Mouse (Mus musculus): ENCODE measurements around the gene Hdac7. TPM values are rescaled to one million over a fixed set of nuclear protein-coding genes. Genes with fewer than 3 reads are reported as not detected.
A peak's percentile ranks its signal among the peaks of the same experiment; 100 is the strongest.

The Hdac7 gene
- total and polyA plus RNA-seq, 2 experiments from 2014 or later: 21.6 to 29.4 TPM

DNA sequence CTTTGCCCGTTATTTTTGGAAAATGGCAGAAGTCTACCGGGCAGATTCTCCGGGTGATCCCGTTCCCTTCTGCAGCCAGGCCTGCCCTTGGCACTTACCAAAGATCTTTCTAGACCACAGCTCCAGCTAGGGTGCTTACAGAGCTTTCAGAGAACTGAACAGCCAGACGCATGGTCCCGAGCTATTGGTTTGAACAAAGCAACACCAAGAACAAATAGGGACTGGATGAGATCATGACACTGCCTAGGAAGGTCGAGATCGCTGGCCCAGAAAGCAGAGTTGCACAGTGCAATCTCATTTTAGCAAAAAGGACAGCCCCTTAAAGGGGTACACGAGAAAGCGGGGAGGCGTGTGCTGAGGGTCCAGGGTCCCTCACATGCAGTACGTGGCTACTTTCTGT, 20.8 kb downstream of the Hdac7 start:
- peaks cover 35% of the 10 kb centered on the region for H3K4me1 ChIP-seq (ENCODE audit: insufficient read depth)
- 0 out of 2 replicates have a peak overlapping the region, but pooled peaks have one; percentile 10 for H3K27ac ChIP-seq (ENCODE audit: low read depth, low read length)
- no peak overlapping the region for H3K9ac ChIP-seq
- ATAC-seq (peak; percentile 12; the same call in 1 of the 2 replicates), DNase-seq (no peak)
- no peak for TF ChIP-seq CTCF (IDR thresholded peaks at IDR 0.05; ENCODE audit: low read depth)
- no peaks in the 10 kb centered on the region for H3K9me3 ChIP-seq (ENCODE audit: low read length)
- 50% methylated on average over 12 of the region's 12 CpGs for WGBS
- no peak overlapping the region for H3K4me2 ChIP-seq (ENCODE audit: low read depth)
- H3K36me3 ChIP-seq (ENCODE audit: insufficient read depth): no peaks in the 10 kb centered on the region; the same call in 1 of the 2 replicates
- H3K4me3 ChIP-seq (ENCODE audit: low read depth, low read length): no peak overlapping the region
- no peaks in the 10 kb centered on the region for H3K27me3 ChIP-seq (ENCODE audit: insufficient read depth, low read length)

DNA sequence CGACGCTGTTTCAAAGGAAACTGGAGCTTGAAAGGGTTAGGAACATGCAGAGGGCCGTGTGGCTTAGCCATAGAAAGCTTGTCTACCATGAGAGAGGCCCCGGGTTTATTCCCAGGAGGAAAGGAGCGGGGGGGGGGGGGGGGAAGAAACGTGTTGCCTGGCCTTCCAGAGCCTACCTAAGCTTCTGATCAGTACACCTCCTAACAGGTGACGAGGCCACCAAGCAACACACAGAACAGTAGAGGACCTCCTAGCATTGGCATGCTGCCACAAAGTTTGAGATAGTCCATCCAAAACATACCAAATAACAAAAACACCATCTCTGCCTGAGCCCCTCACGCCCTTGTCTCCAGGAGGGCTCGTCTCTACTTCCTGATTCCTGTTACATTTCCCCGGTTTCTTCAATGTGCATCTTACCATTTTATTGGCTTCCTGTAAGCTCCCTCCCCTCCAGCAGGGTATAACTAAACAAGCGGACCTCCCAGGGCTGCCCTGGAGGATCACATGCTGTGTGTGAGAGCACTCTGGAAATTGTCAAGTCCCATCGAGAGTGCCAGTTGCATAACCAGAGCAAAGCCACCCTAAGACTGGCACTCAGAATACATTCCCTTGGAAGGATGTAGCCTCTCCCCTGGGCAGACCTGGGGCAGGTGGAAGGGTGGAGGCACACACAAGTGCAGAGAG, 21.6 kb downstream of the Hdac7 start:
- Histone ChIP-seq H3K9ac (no peak overlapping the region), H3K27ac (ENCODE audit: low read depth, low read length) (no peak overlapping the region), H3K4me1 (ENCODE audit: insufficient read depth) (peaks cover 30% of the 10 kb centered on the region), H3K36me3 (ENCODE audit: insufficient read depth) (no peaks in the 10 kb centered on the region; the same call in 1 of the 2 replicates), H3K4me3 (ENCODE audit: low read depth, low read length) (no peak overlapping the region), H3K27me3 (ENCODE audit: insufficient read depth, low read length) (no peaks in the 10 kb centered on the region), H3K9me3 (ENCODE audit: low read length) (no peaks in the 10 kb centered on the region), H3K4me2 (ENCODE audit: low read depth) (no peak overlapping the region)
- no peak for DNase-seq
- no peak for ATAC-seq
- TF ChIP-seq CTCF (IDR thresholded peaks at IDR 0.05; ENCODE audit: low read depth): no peak
- WGBS: 48% methylated on average over 12 of the region's 12 CpGs

DNA sequence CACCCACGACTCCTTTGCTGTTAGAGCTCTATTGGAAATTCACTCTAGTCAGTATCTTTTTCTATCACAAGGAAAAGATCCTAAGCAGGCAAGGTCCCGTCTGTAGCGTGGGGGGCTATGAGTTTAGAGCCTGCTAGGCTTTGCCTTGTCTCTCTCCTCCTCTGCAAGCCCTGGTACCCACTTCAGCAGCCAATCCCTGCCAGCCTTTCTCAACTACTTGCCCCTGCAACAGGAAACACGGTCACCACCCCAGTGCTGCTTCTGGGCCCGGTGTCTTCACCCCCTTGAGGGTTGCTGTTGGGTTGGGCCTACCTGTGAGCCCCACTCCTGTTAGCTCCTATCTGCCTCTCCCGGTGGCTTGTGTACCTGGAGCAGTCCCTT, 22.3 kb downstream of the Hdac7 start:
- H3K9me3 ChIP-seq (ENCODE audit: low read length): no peaks in the 10 kb centered on the region
- H3K27me3 ChIP-seq (ENCODE audit: insufficient read depth, low read length): no peaks in the 10 kb centered on the region
- ATAC-seq (no peak), DNase-seq (no peak)
- no peak for TF ChIP-seq CTCF (IDR thresholded peaks at IDR 0.05; ENCODE audit: low read depth)
- no peaks in the 10 kb centered on the region; the same call in 1 of the 2 replicates for H3K36me3 ChIP-seq (ENCODE audit: insufficient read depth)
- WGBS: 85% methylated on average over 6 of the region's 6 CpGs
- H3K9ac ChIP-seq: no peak overlapping the region
- no peak overlapping the region for H3K4me2 ChIP-seq (ENCODE audit: low read depth)
- peaks cover 30% of the 10 kb centered on the region for H3K4me1 ChIP-seq (ENCODE audit: insufficient read depth)
- peak overlapping the region; percentile 4; the same call in 1 of the 2 replicates for H3K27ac ChIP-seq (ENCODE audit: low read depth, low read length)
- H3K4me3 ChIP-seq (ENCODE audit: low read depth, low read length): no peak overlapping the region

DNA sequence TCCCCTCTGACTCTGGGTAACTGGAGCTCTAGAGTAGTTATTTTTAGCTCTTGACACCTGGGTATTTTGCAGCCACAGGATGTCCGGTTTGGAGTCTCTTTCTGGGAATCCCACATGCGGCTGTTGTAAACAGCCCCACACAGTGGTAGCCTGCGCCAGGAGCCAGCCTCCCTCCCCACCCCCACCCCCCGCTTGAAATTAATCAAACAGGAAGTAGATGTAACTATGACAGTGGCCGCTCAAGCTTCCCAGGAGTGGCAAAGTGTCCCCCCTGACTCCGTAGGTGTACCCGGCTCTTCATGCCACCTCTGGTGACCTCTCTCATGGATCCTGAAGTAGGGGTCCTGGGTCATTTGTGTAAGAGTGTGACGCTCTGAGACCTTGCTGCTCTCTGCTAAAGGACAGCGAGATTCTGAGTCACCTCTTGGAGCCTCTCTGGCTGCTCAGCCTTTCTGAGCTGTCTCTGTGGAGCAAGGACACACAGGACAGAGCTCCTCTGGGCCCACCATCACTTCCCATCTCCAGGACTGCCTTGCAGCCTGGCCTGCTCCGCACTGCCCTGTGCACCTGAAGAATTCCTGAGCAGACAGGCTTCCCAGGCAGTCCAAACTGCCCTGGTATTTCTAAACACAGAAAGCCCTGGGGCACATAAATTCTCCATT, 22.9 kb downstream of the Hdac7 start:
- DNase-seq: no peak
- 69% methylated on average over 10 of the region's 10 CpGs for WGBS
- peaks cover 30% of the 10 kb centered on the region for H3K4me1 ChIP-seq (ENCODE audit: insufficient read depth)

DNA sequence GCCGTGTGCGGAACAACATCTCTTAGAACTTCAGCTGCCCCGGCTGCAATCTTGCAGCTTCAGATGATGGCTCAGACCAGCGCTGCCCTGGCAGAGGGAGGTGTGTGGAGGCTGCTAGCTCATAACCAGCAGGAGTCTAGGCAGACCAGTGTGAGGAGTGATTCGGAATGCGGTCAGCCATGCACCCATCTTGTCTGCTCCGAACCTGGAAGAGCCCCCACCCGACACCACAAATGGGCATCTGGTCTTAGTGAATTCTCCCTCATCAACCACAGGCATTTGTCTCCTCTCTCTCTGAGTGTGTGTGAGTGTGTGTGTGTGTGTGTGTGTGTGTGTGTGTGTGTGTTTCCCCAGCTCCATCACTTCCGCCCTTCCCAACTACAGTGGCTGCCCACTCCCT, 24.4 kb downstream of the Hdac7 start:
- no peak overlapping the region for H3K4me3 ChIP-seq (ENCODE audit: low read depth, low read length)
- no peak for TF ChIP-seq CTCF (IDR thresholded peaks at IDR 0.05; ENCODE audit: low read depth)
- H3K27ac ChIP-seq (ENCODE audit: low read depth, low read length): no peak overlapping the region
- peaks cover 22% of the 10 kb centered on the region for H3K4me1 ChIP-seq (ENCODE audit: insufficient read depth)
- H3K36me3 ChIP-seq (ENCODE audit: insufficient read depth): no peaks in the 10 kb centered on the region; the same call in 1 of the 2 replicates
- H3K27me3 ChIP-seq (ENCODE audit: insufficient read depth, low read length): no peaks in the 10 kb centered on the region
- H3K9ac ChIP-seq: no peak overlapping the region
- no peak overlapping the region for H3K4me2 ChIP-seq (ENCODE audit: low read depth)
- ATAC-seq (no peak), DNase-seq (no peak)
- 86% methylated on average over 9 of the region's 9 CpGs for WGBS
- H3K9me3 ChIP-seq (ENCODE audit: low read length): no peaks in the 10 kb centered on the region

More for the DNA sequence above, 22.9 kb downstream of the Hdac7 start:
- Histone ChIP-seq H3K36me3 (ENCODE audit: insufficient read depth) (no peaks in the 10 kb centered on the region; the same call in 1 of the 2 replicates), H3K9ac (no peak overlapping the region), H3K4me2 (ENCODE audit: low read depth) (no peak overlapping the region), H3K27ac (ENCODE audit: low read depth, low read length) (peak overlapping the region; percentile 4; the same call in 1 of the 2 replicates), H3K4me3 (ENCODE audit: low read depth, low read length) (no peak overlapping the region), H3K9me3 (ENCODE audit: low read length) (no peaks in the 10 kb centered on the region), H3K27me3 (ENCODE audit: insufficient read depth, low read length) (no peaks in the 10 kb centered on the region)
- ATAC-seq: no peak
- no peak for TF ChIP-seq CTCF (IDR thresholded peaks at IDR 0.05; ENCODE audit: low read depth)

DNA sequence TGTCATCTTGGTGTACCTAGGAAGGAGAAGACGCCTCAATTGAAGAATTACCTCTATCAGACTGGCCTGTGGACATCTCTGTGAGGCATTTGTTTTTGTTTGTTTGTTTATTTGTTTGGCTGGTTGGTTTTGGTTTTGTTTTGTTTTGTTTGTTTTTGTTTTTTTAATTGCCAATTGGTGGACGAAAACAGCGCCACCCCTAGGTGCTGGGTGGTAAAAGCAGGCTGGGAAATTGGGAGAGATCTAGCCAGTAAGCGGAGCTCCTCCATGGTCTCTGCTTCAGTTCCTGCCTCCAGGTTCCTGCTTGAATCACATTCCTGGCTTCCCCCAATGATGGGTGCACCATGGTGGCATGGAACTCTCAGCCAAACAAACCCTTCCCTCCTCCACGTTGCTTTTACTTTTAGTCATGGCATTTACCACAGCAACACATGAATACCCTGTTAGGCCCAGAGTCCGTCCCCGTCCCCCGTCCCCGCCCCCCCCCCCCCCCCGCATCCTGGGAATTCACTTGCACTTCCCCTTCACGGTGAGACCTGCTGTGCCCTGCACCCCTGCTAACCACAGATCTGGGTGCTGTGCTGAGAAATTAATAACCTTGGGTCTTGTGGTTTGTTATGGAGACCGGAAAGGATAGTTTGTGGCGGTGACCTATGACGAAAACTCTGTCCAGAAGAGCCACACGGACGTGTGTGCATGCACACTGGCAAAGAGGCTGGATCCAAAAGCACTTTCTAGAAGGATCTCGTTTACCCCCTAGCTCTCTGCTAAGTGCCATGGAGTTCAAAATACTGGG, 27.9 kb downstream of the Hdac7 start:
- Histone ChIP-seq H3K27me3 (ENCODE audit: insufficient read depth, low read length) (no peaks in the 10 kb centered on the region), H3K9me3 (ENCODE audit: low read length) (no peaks in the 10 kb centered on the region), H3K27ac (ENCODE audit: low read depth, low read length) (no peak overlapping the region), H3K4me2 (ENCODE audit: low read depth) (no peak overlapping the region), H3K36me3 (ENCODE audit: insufficient read depth) (no peaks in the 10 kb centered on the region), H3K4me3 (ENCODE audit: low read depth, low read length) (no peak overlapping the region), H3K4me1 (ENCODE audit: insufficient read depth) (peaks cover 8% of the 10 kb centered on the region), H3K9ac (no peak overlapping the region)
- ATAC-seq (no peak), DNase-seq (no peak)
- peak; percentile 15; the same call in 1 of the 2 replicates for TF ChIP-seq CTCF (IDR thresholded peaks at IDR 0.05; ENCODE audit: low read depth)
- WGBS: 93% methylated on average over 17 of the region's 17 CpGs
